Mouse (Mus musculus) erythroblast, embryonic 14.5 days (primary cell): ENCODE data around the gene Gm20604. TPM values are rescaled to one million over a fixed set of nuclear protein-coding genes. Genes with fewer than 3 reads are reported as not detected.

ENCODE experiments used
- H3K27me3 ChIP-seq: 2 replicates; pipeline ENCODE4 v1.6.1; 2012; ENCODE audit warnings: inconsistent platforms; ENCODE audit not compliant: control insufficient read depth
- H3K36me3 ChIP-seq: 2 replicates; pipeline ENCODE4 v1.6.1; 2012; ENCODE audit warnings: mild to moderate bottlenecking, inconsistent platforms; ENCODE audit not compliant: control insufficient read depth
- H3K4me1 ChIP-seq: 2 replicates; pipeline ENCODE4 v1.6.1; 2012; ENCODE audit warnings: inconsistent platforms; ENCODE audit not compliant: control insufficient read depth
- H3K4me3 ChIP-seq: replicated peaks from 2 replicates; pipeline ENCODE3; 2012; ENCODE audit warnings: moderate library complexity, mild to moderate bottlenecking, inconsistent platforms
- H3K9me3 ChIP-seq: 2 replicates; pipeline ENCODE4 v1.6.1; 2012; ENCODE audit warnings: low read length, inconsistent platforms, mixed read lengths; ENCODE audit not compliant: control insufficient read depth
- GATA1 ChIP-seq: IDR thresholded peaks from 2 replicates; pipeline ENCODE4 v1.6.1; 2012; ENCODE audit warnings: low read length, inconsistent platforms, mixed read lengths
- TAL1 ChIP-seq: IDR thresholded peaks from 3 replicates; pipeline ENCODE4 v1.6.1; 2012; ENCODE audit warnings: low read length, inconsistent platforms, mixed read lengths
- polyA plus RNA-seq: library from polyadenylated mRNA; stranded (reverse); fragments of >175 nt; gene quantifications from 2 replicates; pipeline ENCODE4 v1.2.3, GENCODE M21; 2012

The Gm20604 gene
- polyA plus RNA-seq, 1 experiment, result 0.29 TPM

DNA sequence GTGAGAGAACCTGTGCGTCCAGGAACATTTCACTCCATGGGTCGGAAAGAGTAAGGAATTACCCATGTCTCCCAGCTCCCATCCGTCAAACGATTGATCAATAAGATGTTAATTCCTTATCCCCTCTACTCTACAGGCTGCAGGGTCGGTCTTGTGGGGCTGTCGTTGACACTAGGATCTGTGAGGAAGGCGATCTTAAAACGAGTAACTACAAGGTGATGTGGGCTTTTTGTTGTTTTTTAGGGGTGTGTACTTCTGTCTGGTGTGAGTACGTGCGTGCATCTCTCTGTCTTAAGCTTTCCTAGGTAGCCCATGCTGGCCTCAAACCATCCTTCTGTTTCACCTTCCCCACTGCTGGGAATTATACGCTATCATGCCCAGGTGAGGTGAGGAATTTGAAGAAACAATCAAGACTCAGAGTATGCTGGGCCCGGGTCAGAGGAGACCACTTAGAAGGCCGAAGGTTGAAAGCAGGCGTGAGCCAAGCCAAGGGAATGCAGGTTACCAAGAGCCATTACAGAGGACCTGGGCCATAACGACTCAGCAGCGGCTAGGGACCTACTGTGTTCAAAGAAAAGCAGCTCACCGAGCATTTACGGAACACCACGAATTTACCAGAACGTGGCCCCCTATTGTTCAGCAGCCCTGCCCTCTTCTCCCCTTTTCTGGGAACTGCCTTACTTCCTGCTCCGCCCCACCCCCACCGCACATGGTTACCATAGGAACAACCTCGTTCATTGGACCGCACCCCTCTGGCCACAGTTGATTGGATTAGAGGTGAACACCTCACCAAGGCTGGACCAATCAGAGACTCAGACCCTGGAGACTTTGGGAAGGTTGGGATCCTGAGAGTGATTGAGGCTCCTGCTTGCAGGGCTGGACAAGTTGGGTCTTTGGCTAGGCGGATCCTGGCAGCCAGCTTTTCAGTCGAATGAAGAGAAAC is 28.3 kb downstream of the Gm20604 start:
- H3K36me3 ChIP-seq, result no peaks in the 10 kb centered on the region
- TF ChIP-seq TAL1, result no peak
- TF ChIP-seq GATA1, result no peak
- peaks cover 35% of the 10 kb centered on the region for H3K4me1 ChIP-seq
- H3K9me3 ChIP-seq, result no peaks in the 10 kb centered on the region
- H3K4me3 ChIP-seq, result peak overlapping the region; percentile 28
- H3K27me3 ChIP-seq, result no peaks in the 10 kb centered on the region

DNA sequence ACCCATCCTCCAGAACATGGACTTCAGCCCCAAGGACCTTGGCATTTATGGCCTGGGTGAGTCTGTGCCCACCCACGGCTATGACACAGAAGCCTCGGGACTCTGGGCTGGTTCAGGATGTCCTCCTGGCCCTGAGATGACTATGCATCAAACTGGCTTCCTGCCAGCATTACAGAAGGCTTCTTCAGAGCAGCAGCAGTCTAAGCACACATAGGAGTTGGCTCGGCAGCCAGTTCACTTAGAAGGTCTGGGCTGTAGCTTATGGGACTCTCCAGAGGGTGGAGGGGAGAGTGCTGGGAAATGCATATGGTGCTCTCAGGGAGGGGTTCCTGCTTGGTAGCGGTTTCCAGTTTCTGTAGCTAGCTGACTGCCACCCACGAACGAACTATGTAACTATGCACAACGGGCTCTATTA is 32.7 kb downstream of the Gm20604 start:
- no peaks in the 10 kb centered on the region for H3K36me3 ChIP-seq
- H3K27me3 ChIP-seq, result no peaks in the 10 kb centered on the region
- peaks cover 22% of the 10 kb centered on the region for H3K4me1 ChIP-seq
- H3K9me3 ChIP-seq, result no peaks in the 10 kb centered on the region
- no peak for TF ChIP-seq TAL1
- no peak for TF ChIP-seq GATA1
- H3K4me3 ChIP-seq, result no peak overlapping the region

DNA sequence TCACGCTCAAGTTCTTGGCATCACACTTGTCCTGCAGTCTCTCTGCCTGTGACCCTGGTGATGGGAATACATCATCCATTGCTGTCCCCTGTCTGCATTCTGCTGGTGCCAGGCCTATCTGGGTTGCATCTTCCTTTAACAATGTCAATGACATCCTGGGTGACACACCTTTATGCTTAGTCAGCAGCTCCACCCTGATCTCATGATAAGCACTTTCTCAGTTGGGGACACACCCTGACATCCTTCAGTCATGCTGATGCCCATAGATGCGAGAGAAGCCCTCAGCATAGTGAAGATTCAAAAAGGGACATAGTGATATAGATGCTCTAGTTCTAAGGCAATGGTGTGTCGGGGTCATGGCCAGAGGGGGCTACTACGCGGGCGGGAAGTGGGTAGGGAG is 33.3 kb downstream of the Gm20604 start:
- no peak overlapping the region for H3K4me3 ChIP-seq

DNA sequence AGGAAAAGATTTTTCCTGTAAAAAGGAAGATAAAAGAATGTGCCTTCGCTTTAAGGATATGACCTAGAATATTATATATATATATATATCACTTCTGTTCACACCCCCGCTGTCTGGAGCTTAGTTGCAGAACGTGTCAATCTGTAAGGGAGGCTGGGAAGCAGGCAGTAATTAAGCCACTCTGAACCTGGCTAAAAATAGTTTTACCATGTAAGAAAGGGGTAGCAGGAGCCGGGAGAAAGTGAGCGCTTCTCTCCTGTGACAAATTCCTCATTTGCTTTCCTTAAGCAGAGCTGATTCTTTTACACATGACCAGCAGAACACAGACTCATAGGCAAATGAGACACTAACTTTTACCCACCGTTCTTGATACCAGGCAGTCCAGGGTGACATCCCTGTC is 34.6 kb downstream of the Gm20604 start:
- Histone ChIP-seq H3K9me3 (no peaks in the 10 kb centered on the region), H3K27me3 (no peaks in the 10 kb centered on the region), H3K4me3 (no peak overlapping the region), H3K4me1 (peaks cover 11% of the 10 kb centered on the region), H3K36me3 (no peaks in the 10 kb centered on the region)
- no peak for TF ChIP-seq TAL1
- no peak for TF ChIP-seq GATA1

More for the DNA sequence above, 33.3 kb downstream of the Gm20604 start:
- H3K4me1 ChIP-seq, result peaks cover 16% of the 10 kb centered on the region
- H3K9me3 ChIP-seq, result no peaks in the 10 kb centered on the region
- TF ChIP-seq GATA1 (no peak), TAL1 (no peak)
- H3K36me3 ChIP-seq, result no peaks in the 10 kb centered on the region
- H3K27me3 ChIP-seq, result no peaks in the 10 kb centered on the region

DNA sequence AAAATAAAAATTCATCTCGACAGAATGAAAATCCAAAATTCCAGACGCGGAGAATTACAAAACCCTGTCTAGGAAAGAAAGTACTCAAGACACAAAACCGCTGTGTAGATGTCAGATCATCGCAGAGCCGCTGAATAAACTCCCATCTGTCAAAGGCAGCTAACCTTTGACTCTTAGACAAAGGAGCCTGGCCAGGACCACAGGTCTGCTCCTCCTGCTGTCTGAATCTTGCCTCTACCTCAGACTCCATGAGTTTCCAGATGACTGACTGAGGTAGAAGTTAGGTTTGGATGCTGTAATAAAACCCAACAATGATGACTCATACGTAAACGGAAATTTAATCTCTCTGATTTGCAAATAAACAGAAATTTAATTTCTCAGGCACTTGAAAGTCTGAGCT is 35.5 kb downstream of the Gm20604 start:
- no peak overlapping the region for H3K4me3 ChIP-seq
- H3K36me3 ChIP-seq, result no peaks in the 10 kb centered on the region
- TF ChIP-seq GATA1 (no peak), TAL1 (no peak)
- H3K27me3 ChIP-seq, result no peaks in the 10 kb centered on the region
- H3K9me3 ChIP-seq, result no peaks in the 10 kb centered on the region
- H3K4me1 ChIP-seq, result peaks cover 11% of the 10 kb centered on the region

DNA sequence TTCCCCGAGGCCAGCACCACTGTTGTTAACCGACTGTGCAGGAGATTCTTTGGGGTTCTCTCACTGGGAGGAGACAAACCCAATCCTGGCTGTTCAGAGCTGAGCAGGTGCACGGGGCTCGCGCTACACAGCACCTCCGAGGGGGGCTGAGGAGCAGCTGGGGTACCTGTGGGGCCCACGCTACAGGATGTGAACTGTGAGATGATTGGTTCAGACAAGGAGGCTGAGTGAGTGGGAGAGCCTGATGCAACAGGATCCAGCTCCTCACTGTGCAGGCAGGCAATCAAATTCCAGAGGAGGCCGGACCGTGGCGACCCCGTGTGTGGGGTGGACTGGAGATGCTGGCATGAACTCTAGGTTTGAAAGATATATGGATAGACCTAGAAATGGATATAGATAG is 36.0 kb downstream of the Gm20604 start:
- no peaks in the 10 kb centered on the region for H3K36me3 ChIP-seq
- TF ChIP-seq GATA1 (no peak), TAL1 (no peak)

DNA sequence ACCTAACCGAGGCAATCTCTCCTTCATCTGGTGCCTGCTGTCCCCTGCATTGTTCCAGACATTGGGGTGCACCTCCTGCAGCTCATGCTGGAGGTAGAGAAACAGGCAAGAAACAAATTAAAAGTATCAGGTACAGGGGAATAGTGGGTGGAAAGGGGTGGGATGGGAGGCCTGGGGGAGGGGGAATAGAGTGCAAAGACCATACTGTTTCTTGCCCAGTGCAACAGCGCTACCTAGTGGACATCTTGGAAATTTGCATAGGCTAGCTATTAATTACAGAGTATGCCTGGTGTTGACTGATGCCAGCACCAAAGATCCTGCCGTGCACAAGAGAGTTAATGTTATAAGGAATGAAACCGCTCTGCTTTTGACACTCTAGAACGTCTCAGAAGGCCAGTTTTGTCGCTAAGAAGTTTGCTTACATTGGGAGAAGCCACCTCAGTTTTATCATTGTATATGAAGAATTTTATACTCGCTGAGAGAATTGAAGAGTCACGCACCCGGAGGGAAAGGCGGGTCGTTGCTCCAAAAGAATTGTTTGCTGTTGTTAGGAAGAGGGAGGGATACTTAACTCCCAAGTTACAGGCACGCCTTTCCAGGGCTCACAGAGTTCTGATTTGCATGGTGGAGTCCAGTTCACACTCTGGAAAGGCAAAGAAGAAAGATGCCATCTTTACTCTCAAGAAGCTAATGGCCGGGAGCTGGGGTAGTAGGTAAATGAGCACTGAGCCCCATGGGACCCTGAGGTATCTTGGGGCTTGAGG is 38.7 kb downstream of the Gm20604 start:
- TF ChIP-seq TAL1 (no peak), GATA1 (no peak)

More for the DNA sequence above, 36.0 kb downstream of the Gm20604 start:
- H3K4me3 ChIP-seq, result no peak overlapping the region
- H3K27me3 ChIP-seq, result no peaks in the 10 kb centered on the region
- H3K4me1 ChIP-seq, result peaks cover 11% of the 10 kb centered on the region
- H3K9me3 ChIP-seq, result no peaks in the 10 kb centered on the region

DNA sequence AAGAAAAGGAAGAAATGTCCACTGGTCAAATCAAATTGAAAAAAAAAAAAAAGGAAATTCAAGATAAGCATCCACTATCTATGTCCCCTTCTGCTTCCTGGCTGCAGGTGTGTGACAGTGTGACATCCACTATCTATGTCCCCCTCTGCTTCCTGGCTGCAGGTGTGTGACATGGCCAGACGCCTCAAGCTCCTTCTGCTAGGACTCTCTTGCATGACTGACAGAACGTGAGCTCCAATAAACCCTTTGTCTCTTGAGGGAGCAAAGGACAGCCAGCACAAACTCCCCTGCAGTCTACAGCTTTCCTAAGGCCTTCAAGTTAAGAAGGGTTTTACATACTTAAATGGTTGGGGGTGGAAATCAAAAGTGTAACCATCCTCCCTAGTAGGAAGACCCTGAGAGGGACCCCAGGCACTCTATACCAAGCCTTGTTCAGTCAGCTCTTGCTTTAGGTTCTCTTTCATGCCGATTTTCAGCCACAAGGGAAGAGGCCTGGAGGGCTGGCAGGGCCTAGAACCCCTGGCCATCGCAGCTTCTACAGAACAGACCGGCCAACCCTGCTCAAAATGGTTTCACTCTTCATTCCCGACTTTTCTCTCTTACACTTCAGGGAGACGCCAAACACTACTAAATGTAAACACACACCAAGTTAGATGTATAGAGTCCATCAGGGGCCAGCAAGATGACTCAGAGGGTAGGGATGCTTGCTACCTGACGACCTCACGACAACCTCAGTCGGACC is 43.6 kb downstream of the Gm20604 start:
- no peaks in the 10 kb centered on the region for H3K27me3 ChIP-seq
- no peak overlapping the region for H3K4me3 ChIP-seq
- H3K36me3 ChIP-seq, result no peaks in the 10 kb centered on the region
- no peak for TF ChIP-seq TAL1
- no peak for TF ChIP-seq GATA1
- H3K9me3 ChIP-seq, result no peaks in the 10 kb centered on the region
- H3K4me1 ChIP-seq, result peaks cover 1% of the 10 kb centered on the region; the same call in 1 of the 2 replicates

More for the DNA sequence above, 38.7 kb downstream of the Gm20604 start:
- Histone ChIP-seq H3K27me3 (no peaks in the 10 kb centered on the region), H3K4me1 (no peaks in the 10 kb centered on the region; the same call in 1 of the 2 replicates), H3K9me3 (no peaks in the 10 kb centered on the region), H3K4me3 (no peak overlapping the region), H3K36me3 (no peaks in the 10 kb centered on the region)

DNA sequence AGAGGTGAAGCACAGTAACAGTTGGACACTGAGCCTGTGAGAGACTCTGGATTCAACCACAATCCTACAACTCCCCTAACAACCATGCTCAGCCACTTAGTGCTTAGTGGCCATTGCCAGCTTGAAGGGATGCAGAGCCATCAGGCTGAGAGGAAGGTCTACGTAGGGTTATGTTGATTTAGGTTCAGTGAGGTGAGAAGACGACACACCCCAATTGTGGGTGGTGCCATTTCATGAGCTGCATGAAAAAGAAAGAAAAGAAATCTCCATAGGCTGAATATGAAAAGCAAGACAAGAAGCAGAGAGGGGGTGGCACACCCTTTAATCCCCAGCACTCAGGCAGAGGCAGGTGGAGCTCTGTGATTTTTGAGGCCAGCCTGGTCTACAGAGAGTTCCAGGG is 44.4 kb downstream of the Gm20604 start:
- H3K36me3 ChIP-seq, result no peaks in the 10 kb centered on the region
- no peak overlapping the region for H3K4me3 ChIP-seq
- H3K27me3 ChIP-seq, result no peaks in the 10 kb centered on the region
- no peaks in the 10 kb centered on the region for H3K9me3 ChIP-seq
- peaks cover 1% of the 10 kb centered on the region; the same call in 1 of the 2 replicates for H3K4me1 ChIP-seq
- TF ChIP-seq GATA1, result no peak
- TF ChIP-seq TAL1, result no peak
